Mouse (Mus musculus): ENCODE measurements around the gene Gm27021.

- TF ChIP-seq POLR2A (IDR thresholded peaks at IDR 0.05; ENCODE audit: control insufficient read depth, low read depth, low read length) (no peak), CTCF (IDR thresholded peaks at IDR 0.05; ENCODE audit: control insufficient read depth, insufficient read depth, insufficient replicate concordance, low read depth, low read length) (no peak)
Measured at GRCm38 (mm10) chr8:120631441-120632375, 36.2 kb downstream of the Gm27021 start.
